Mouse (Mus musculus) liver, adult 2 months (tissue): ENCODE measurements around the gene Cpa5.

Experiments
- CTCF ChIP-seq: fragments of 200-500 bp; IDR thresholded peaks from 2 replicates; pipeline ENCODE4 v1.5.1; 2011; ENCODE audit warnings: low read depth, low read length, control low read depth
- POLR2A ChIP-seq: fragments of 200-500 bp; IDR thresholded peaks from 2 replicates; pipeline ENCODE4 v1.6.1; 2011; ENCODE audit warnings: low read length, control low read depth; ENCODE audit not compliant: insufficient read depth; ENCODE audit errors: extremely low read depth

- TF ChIP-seq POLR2A (no peak), CTCF (no peak)
These were observed 33.7 kb downstream of the Cpa5 start for GRCm38 (mm10) chr6:30644462-30644861.
